Mouse (Mus musculus) testis, adult 2 months (tissue): ENCODE results near the gene Abcc10.

Experiments used
- CTCF ChIP-seq: fragments of 200-500 bp; IDR thresholded peaks from 2 replicates; pipeline ENCODE4 v1.5.1; 2012; ENCODE audit warnings: low read depth, mild to moderate bottlenecking, inconsistent platforms, low read length, moderate library complexity; ENCODE audit not compliant: control insufficient read depth, insufficient read depth, insufficient replicate concordance
- POLR2A ChIP-seq: fragments of 200-500 bp; IDR thresholded peaks from 2 replicates; pipeline ENCODE4 v1.6.1; 2012; ENCODE audit warnings: low read depth, mild to moderate bottlenecking, inconsistent platforms, low read length, moderate library complexity; ENCODE audit not compliant: control insufficient read depth

DNA sequence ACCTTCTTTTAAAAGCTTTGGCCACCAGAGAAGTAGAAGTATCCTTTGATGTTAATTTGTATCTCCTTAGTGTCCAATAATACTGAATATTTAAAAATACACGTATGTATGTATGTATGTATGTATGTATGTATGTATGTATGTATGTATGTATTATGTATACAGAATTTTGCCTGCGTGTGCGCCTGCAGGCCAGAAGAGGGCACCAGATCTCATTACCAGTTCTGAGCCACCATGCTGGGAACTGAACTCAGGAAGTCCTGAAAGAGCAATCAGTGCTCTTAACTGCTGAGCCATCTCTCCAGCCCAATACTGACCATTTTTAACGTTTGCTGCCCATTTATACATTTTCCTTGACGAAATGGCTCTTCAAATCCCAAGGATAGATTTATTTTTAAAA is 8.3 kb upstream of the Abcc10 start:
- TF ChIP-seq POLR2A (no peak), CTCF (peak; percentile 27; the same call in 1 of the 2 replicates)
